In the genomic region with DNA sequence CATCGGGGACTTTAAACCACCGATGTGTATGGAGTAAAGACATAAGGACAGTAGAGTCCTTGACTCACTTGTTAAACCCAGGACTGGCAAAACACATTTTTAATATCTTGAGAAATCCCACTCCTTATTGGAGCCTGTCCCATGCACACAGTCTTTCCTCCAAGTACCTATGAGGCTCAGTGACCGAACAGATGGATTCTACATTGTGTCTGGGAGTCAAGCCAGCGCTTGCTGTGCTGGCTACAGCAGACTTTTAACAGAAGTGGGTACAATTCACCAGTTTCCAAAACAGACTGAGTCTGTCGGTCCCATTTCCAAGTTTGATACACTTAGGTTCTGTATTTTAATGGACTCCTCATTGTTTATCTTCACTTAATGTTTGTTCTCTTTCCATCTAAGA, we compare ENCODE assay signal across 13 mouse cellular contexts.
DNase-seq lines count a peak whose midpoint lies in the region; ATAC-seq lines count a peak whose summit lies in the region.
"Had no signal": no experiment of that assay in that cellular context is flagged by ENCODE, and none has a peak within 500 bp of the region (broad histone marks: within the 10 kb centered on the region; RNA-seq: fewer than 3 reads in every experiment).

No protein-coding gene starts in this region.

- H3K4me3 ChIP-seq in embryonic facial prominence, embryonic 14.5 days (ENCODE audit: low read depth, low read length), result no peak overlapping the region
- no peak overlapping the region for H3K4me3 ChIP-seq in embryonic facial prominence, embryonic 10.5 days
- H3K4me3 ChIP-seq in heart, embryonic 10.5 days, result no peak overlapping the region
- H3K4me3 ChIP-seq: embryonic facial prominence, embryonic 15.5 days; heart, adult 2 months; limb, embryonic 12.5 days had no signal

- no peaks in the 10 kb centered on the region for H3K36me3 ChIP-seq in embryonic facial prominence, embryonic 14.5 days (ENCODE audit: control insufficient read depth, insufficient read depth, low read length)
- H3K36me3 ChIP-seq in embryonic facial prominence, embryonic 10.5 days (replicated peaks), result no peaks in the 10 kb centered on the region
- no peaks in the 10 kb centered on the region for H3K36me3 ChIP-seq in heart, embryonic 10.5 days
- H3K36me3 ChIP-seq: embryonic facial prominence, embryonic 15.5 days; limb, embryonic 12.5 days had no signal

- no peak overlapping the region for H3K27ac ChIP-seq in embryonic facial prominence, embryonic 14.5 days (replicated peaks; ENCODE audit: low read depth, low read length)
- H3K27ac ChIP-seq in embryonic facial prominence, embryonic 10.5 days (replicated peaks), result no peak overlapping the region
- no peak overlapping the region for H3K27ac ChIP-seq in heart, embryonic 10.5 days
- H3K27ac ChIP-seq: embryonic facial prominence, embryonic 15.5 days; heart, adult 2 months; limb, embryonic 12.5 days had no signal

- peak; percentile 20 for DNase-seq in embryonic facial prominence, embryonic 14.5 days (ENCODE audit: low spot score)
- DNase-seq in embryonic facial prominence, embryonic 10.5 days (ENCODE audit: low spot score), result no peak
- DNase-seq in cerebellum, postnatal 14 days, result peak; percentile 92 to 96
- DNase-seq in layer of hippocampus, adult 9-11 months, result peak; percentile 88
- DNase-seq in right cerebral cortex, adult 2 months (ENCODE audit: low spot score in 2 of 2), result peak; percentile 56 to 77
- DNase-seq in T-cell, adult 2 months (ENCODE audit: low spot score), result no peak
- DNase-seq in heart, embryonic 10.5 days (ENCODE audit: low spot score), result no peak
- no peak for DNase-seq in adrenal gland, adult 18-20 months (ENCODE audit: low spot score in 2 of 2)
- DNase-seq: heart, adult 2 months; spleen, adult 18-20 months; thymus, postnatal 14 days had no signal

- no peak for ATAC-seq in embryonic facial prominence, embryonic 14.5 days (ENCODE audit: low read depth)

- H3K9me3 ChIP-seq in embryonic facial prominence, embryonic 14.5 days (ENCODE audit: control insufficient read depth, low read length), result no peaks in the 10 kb centered on the region
- H3K9me3 ChIP-seq in embryonic facial prominence, embryonic 10.5 days, result no peaks in the 10 kb centered on the region
- H3K9me3 ChIP-seq in heart, embryonic 10.5 days, result no peaks in the 10 kb centered on the region
- H3K9me3 ChIP-seq: embryonic facial prominence, embryonic 15.5 days; limb, embryonic 12.5 days had no signal

- no peaks in the 10 kb centered on the region for H3K27me3 ChIP-seq in embryonic facial prominence, embryonic 14.5 days (replicated peaks; ENCODE audit: control insufficient read depth, insufficient read depth, low read length)
- no peaks in the 10 kb centered on the region for H3K27me3 ChIP-seq in embryonic facial prominence, embryonic 10.5 days (replicated peaks; ENCODE audit: low read depth, poor library complexity, severe bottlenecking)
- no peaks in the 10 kb centered on the region for H3K27me3 ChIP-seq in heart, embryonic 10.5 days (ENCODE audit: insufficient read depth, poor library complexity, severe bottlenecking)
- H3K27me3 ChIP-seq: embryonic facial prominence, embryonic 15.5 days; limb, embryonic 12.5 days had no signal

- H3K4me1 ChIP-seq in embryonic facial prominence, embryonic 14.5 days (ENCODE audit: control insufficient read depth, insufficient read depth, low read length), result no peaks in the 10 kb centered on the region
- H3K4me1 ChIP-seq in embryonic facial prominence, embryonic 10.5 days, result no peaks in the 10 kb centered on the region
- H3K4me1 ChIP-seq in heart, embryonic 10.5 days, result no peaks in the 10 kb centered on the region
- H3K4me1 ChIP-seq: embryonic facial prominence, embryonic 15.5 days; limb, embryonic 12.5 days had no signal

- H3K4me2 ChIP-seq in embryonic facial prominence, embryonic 14.5 days (ENCODE audit: low read depth, low read length), result no peak overlapping the region
- H3K4me2 ChIP-seq: embryonic facial prominence, embryonic 15.5 days; limb, embryonic 12.5 days had no signal

- H3K9ac ChIP-seq in embryonic facial prominence, embryonic 14.5 days (ENCODE audit: low read depth, low read length), result no peak overlapping the region
- H3K9ac ChIP-seq: embryonic facial prominence, embryonic 15.5 days; limb, embryonic 12.5 days had no signal

- 85% methylated on average over 5 of the region's 5 CpGs for whole genome bisulfite sequencing in embryonic facial prominence, embryonic 14.5 days
- 85% methylated on average over 5 of the region's 5 CpGs for WGBS in embryonic facial prominence, embryonic 10.5 days
- WGBS in heart, embryonic 10.5 days, result 81% methylated on average over 5 of the region's 5 CpGs

Comparison
In these comparisons a context has a peak if more than half of its experiments do, and no peak if none do; other contexts are left out.
1. DNase-seq: peak in embryonic facial prominence, embryonic 14.5 days (single experiment), cerebellum, postnatal 14 days (2 of 2), layer of hippocampus, adult 9-11 months (single experiment) and right cerebral cortex, adult 2 months (2 of 2); none in embryonic facial prominence, embryonic 10.5 days (single experiment), T-cell, adult 2 months (single experiment), heart, embryonic 10.5 days (single experiment) and adrenal gland, adult 18-20 months (0 of 2).